Mouse (Mus musculus): ENCODE measurements around the gene Zfp260. TPM values are rescaled to one million over a fixed set of nuclear protein-coding genes. Genes with fewer than 3 reads are reported as not detected.
"Not testable (repeated sequence)": the region's sequence is repeated elsewhere in the genome, so short reads cannot be mapped to it uniquely, and the experiment has no call there.

The Zfp260 gene
- total RNA-seq (2021): 10 to 100 TPM; 52.5 to 65.2 TPM
- long read RNA-seq, experiment 1, full-length matches to known transcripts: 38 of 44 reads
- long read RNA-seq, experiment 1, partial matches to known transcripts: 1 of 44 reads
- long read RNA-seq, experiment 1, other reads (novel, unspliced or antisense): 5 of 44 reads
- long read RNA-seq, experiment 2, full-length matches to known transcripts: 41 of 51 reads
- long read RNA-seq, experiment 2, partial matches to known transcripts: 4 of 51 reads
- long read RNA-seq, experiment 2, other reads (novel, unspliced or antisense): 6 of 51 reads

DNA sequence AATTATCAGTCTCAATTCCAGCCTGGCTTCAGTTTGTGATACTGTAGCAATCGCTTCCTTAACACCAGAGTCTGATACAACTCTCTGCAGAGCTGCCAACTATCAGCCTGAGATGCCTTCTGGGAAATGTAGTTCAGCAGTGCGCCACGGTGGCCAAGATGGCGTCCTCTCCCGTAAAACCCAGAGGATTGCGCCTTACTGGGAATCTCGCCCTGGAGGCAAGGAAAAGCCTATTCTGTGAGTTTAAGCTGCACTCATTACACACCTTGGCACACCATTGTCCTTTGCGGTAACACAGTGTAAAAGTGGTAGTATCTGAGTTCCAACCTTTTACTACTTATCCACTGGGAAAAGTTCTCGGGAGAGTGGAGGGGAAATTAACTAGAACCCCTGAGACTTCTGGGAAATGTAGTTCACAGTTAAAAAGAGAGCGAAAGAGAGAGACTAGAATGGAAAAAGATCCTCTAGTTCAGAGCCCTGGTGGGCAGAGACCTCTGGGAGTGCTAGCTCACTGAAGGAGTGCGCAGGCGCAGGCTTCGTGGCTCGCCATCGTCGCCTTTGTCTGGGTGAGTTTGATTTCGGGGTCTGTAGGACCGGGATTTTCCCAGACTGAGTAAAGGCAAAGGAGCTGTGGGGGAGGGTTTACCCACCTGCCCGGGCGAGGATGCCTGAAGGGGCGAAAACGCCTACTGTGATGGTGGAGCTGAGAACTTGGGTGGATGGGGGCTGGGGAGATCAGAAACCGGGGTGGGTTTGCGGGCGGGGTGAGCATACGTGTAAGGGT lies at the start of gene Zfp260:
Gene Zfp260 (plus strand): TSS at position 132 of the 784 bp plus-strand sequence.
- DNase-seq (ENCODE audit: low spot score in 2 of 2): peak; percentile 64 to 89

DNA sequence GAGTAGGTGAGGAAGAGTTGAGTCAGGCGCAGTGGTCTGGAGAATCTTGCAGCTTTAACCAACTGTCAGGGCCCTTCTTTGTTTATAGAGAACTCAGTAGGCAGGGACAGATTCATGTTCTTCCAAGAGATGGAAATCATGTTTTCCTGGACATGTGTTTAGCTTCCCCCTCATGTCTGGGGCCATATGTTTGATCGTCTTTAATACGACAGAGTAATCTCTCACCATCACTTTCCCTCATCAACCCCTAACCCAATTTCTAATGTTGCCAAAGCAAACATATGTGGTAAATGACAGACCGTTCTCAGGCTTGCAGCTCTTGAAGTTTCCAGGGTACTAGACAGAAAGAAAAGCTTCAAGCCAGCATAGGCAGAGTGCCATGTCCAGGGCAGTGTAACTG lies 46.5 kb upstream of the Zfp260 start:
- DNase-seq (ENCODE audit: low spot score in 2 of 2): no peak

DNA sequence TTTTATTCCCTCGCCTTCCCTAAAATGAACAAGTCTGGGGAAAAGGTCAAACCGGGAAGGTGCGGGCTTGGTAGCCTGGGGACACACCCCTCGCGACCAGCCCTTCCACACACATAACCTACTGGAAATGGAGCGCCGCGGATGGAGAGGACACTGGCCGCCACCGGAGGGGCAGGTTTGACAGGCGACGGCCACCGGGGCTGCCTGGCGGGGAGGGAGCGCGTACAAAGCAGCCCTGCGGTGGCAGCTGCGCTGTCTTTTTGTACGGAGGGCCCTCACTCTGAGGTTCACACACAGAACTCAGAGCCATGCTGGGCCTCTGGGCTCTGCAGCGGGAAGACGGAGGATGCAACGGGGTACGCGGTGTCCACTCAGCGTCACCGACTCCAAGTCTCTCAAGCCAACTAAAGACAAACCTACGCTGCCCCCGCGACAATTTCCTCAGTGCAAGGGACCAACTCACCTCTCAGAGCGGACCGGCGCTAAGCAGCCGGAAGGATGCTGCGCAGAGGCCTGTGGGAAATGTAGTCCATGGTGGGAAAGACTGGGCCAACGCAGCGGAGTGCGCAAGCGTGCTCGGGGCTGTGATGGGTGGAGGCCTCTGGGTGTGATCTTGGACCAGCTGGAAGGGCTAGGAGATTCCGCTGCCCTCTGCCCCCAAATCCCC lies 43.6 kb upstream of the Zfp260 start, which contains the start of gene Zfp14:
Gene Zfp14 (minus strand): TSS at position 499 of the 667 bp plus-strand sequence.
- DNase-seq (ENCODE audit: low spot score in 2 of 2): peak; percentile 64 to 86

DNA sequence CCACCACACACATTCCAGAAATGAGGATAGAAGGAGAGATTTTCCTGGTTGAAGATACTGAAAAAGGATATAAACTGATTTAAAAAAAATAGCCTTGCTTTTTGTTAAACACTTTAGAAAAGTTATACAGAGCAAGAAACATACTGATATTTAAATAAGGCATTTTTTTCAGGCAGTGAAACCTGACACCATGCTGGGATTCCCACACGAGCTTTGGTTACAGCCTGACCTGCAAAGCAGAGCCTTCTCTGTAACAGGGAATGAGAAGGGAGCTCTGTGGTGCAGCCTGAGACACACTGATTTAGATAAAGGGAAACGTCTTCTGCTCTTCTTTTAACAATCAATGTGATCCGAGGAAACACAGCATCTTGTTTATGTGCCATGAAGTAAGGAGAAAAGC lies 41.0 kb upstream of the Zfp260 start:
- no peak for DNase-seq (ENCODE audit: low spot score in 2 of 2)

DNA sequence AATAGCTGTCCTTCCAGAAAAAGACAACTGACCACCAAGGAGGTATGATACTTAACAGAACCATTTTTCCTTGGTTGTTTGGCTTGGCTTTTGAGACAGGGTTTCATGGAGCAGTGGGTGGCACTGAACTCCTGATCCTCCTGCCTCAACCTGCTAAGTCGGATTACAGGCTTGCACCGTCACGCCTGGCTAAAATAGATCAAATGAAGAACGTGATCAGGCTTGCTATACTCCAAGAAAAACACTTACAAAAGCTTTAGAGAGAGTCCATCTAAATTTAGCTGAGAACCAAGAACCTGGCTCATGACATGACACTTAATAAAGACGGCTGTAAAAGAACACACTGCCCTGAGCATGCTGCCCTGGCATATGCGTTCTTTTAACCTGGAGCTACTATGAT lies 34.2 kb upstream of the Zfp260 start:
- DNase-seq (ENCODE audit: low spot score in 2 of 2): no peak

GRCm38 (mm10) chr7:30062478-30062877 lies 32.1 kb upstream of the Zfp260 start:
- DNase-seq (ENCODE audit: low spot score in 2 of 2): no peak

DNA sequence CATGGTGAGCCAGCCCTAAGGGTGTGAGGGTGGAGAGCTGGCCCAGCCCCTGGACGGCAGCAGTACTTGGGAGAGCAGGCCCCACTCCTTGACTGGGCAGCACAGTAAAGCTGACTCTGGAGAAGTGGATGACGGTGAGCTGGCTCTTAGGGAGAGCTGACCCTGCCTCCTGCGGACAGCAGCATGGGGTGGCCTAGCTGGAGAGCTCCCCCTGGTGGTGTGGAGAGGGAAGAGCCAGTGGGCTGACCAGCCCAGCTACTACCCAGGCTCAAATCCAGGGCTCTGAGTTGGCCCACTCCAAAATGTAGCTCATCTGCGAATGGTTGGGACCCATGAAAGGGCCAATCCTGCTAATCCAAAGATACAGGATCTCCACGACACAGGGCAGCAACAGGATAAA lies 30.0 kb upstream of the Zfp260 start:
- no peak for DNase-seq (ENCODE audit: low spot score in 2 of 2)

GRCm38 (mm10) chr7:30072146-30073028 lies 22.2 kb upstream of the Zfp260 start, which contains the start of gene Zfp82:
Gene Zfp82 (minus strand): TSS chr7:30072900.
- peak; percentile 64 to 81 for DNase-seq (ENCODE audit: low spot score in 2 of 2)

DNA sequence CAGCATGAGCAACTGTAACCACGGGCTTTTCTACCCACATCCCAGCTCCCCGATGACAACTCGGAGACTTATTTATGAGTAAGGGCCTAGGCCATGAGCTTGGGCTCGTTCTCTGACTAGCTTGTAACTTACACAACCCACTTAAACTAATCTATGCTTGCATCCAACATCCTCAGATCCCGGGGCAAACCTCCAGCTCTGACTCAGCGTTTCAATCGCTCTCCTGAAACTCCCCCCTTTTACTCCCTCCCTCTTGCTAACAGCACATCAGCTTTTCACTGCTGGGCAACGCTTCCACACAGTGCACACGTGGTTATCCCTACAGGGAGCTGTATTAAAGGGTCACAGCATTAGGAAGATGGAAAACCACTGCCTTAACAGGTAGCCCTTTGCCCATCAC lies 8.1 kb upstream of the Zfp260 start:
- peak in 1 of 2 experiments; percentile 18 for DNase-seq (ENCODE audit: low spot score in 2 of 2)

DNA sequence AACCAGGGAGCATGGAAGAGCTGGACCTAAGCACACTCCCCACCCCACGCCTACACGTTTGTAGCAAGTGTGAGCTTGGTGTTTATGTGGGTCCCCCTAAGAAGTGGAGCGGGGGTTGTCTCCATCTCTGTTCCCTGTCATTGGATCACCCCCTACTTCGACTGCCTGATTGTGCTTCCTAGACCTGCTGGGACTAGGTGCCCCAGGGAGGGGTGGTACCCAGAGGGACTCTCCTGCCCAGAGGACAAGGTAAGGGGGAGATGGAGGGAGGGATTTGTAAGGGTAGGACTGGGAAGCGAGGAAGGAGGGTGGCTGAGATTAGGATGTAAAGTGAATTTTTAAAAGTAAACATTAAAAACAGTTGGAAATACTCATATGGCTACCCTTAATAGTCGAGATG lies 5.2 kb upstream of the Zfp260 start:
- DNase-seq (ENCODE audit: low spot score in 2 of 2): no peak

DNA sequence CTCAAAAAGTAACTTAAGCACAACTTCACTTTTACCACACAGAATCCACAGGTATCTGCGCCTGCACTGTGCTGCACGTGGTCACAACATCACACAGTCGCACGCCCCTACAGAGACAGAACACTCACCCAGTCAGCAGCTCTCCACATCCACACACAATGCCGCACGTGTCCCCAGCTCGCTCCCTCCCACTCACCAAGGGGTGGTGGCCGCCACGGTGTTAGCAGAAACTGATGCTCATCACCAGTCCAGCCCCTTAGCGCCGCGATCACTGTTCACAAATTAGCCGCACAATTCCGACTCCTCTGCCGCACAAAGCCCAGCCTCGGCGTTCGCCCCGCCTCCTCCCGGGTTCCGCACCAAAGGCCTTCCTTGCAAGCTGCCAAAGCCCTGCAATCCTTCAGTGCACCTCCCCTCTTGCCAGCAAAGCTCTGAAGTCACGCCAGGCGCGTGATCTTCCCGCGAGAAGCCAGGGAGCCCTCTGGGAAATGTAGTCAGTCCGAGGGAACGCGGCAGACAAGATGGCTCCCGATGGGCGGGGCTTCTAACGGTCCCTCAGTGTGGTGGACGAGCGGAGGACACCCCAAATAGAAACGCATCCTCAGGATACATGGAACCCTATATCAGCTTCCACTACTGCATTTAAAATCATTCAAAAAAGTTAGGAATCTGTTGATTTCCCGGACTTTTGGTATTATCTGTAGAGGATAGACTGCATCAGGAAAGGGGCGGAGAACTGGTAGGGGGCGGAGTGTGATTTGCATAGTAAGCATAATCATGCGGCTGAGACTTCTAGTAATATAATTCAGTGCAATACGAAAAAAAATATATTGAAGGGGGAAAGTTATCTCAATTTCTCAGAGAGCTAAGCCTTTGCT lies 4.2 kb upstream of the Zfp260 start, which contains the start of the genes Gm26920 and Zfp566:
Gene Gm26920 (minus strand): TSS at position 319 of the 878 bp plus-strand sequence.
Gene Zfp566 (minus strand): TSS at position 436 of the 878 bp plus-strand sequence.
- peak; percentile 90 to 95 for DNase-seq (ENCODE audit: low spot score in 2 of 2)

DNA sequence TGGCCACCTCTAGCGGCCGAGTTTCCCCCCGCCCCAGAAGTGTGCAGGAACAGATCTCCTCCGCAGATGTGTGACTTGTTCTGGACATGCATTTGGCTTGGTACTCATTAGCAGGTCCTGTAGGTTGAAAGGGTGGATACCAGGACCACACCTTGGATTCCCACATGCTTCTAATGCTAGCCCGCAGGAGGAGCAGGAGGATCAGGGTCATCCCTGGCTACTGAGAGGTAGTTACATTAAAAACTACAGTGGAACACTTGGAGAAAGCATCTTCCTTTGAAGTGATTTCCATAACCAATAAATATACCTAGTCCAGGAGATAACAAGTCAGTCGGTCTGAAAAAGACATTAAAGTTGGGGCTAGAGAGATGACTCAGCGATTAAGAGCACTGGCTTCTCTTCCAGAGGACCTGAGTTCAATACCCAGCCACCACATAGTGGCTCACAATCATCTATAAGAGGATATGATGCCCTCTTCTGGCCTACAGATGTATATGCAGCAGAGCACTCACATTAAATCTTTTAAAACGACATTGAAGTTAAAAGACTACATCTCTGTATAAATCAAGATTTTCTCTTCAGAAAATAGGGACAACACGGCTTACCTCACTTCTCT lies 3.5 kb upstream of the Zfp260 start:
- no peak for DNase-seq (ENCODE audit: low spot score in 2 of 2)

GRCm38 (mm10) chr7:30092666-30093065 lies 1.9 kb upstream of the Zfp260 start:
- DNase-seq (ENCODE audit: low spot score in 2 of 2): no peak

DNA sequence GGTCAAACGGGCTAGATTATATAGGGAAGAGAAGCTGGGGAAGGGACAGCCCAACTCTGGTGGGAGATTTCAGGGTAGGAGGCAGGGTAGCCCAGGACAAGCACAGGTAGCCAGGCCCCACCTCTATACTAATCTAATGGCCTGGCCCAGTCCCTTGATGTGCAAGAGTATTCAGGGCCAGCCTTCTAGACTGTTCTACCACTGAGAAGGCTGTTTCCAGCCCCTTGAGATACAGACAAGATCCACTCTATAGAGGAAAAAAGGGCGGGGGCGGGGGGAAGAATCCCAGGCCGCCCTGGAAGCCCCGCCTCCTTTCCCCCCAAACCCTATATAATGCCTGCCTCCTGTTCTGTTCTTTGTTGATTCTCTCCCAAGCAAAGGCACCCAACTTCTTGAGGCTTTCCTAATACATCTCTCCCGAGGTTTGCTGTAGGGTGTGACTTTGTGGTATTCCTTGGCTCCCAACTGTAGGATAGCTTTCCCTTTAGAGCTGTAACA lies 610 bp upstream of the Zfp260 start:
- no peak for DNase-seq (ENCODE audit: low spot score in 2 of 2)

DNA sequence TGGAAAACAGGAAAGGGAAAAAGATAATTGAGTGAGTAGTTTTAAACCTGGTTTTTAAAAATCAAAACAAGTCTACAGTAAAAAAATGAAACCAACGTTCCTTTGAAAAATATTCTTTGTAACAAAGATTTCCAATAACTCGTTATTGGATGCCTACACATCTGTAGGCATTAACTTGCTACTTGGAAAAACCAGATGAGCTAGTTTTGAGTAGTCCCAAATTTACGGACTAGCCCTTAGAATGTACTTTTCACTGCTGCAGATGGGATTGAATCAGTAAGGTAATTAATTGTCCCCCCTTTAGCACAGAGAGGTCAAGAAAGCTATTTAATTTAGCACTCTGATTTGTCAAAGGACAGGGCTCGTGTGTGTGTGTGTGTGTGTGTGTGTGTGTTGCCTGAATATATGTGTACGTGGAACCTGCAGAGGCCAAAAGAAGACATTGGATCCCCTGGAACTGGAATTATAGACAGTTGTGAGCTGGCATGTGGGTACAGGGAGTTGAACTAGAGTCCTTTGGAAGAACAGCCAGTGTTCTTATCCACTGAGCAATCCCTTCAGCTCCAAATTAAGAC lies 1.1 kb downstream of the Zfp260 start:
- DNase-seq (ENCODE audit: low spot score in 2 of 2): no peak

GRCm38 (mm10) chr7:30099297-30099696 lies 4.7 kb downstream of the Zfp260 start:
- DNase-seq (ENCODE audit: low spot score in 2 of 2): no peak

DNA sequence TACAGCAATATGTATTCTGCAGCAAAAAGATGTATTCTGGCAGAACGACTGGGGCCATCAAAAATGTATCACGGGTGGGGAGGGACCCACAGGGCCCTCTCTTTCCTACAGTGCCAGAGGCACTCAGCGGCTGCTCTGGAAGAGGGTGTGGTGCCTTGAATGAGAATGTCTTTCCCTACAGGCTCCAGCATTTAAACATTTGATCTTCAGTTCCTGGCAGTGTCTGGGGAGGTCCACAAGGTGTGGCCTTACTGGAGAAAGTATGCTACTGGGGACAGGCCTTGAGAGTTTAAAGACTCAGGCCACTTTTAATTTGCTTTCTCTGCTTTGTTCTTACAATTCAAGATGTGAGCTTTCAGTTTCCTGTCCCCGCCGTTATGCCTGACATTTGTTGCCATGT lies 21.5 kb downstream of the Zfp260 start:
- DNase-seq (ENCODE audit: low spot score in 2 of 2): no peak

DNA sequence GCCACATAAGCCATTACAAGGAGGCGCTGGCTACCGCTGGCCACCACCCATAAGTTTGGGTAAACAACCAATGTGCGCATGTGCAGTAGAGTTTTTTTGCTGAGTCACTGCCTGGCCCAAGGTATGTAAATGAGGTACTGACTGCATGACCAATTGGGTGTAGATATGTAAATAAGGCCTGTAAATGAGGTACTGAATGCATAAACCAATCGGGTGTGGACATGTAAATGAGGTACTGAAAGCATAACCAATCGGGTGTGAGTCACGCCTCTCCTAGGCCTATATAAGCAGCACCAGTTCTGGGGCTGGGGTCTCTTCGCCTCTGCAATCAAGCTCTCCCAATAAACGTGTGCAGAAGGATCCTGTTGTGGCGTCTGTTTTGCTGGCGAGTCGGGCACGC lies 23.4 kb downstream of the Zfp260 start:
- not testable (repeated sequence) for DNase-seq (ENCODE audit: low spot score in 2 of 2)

All from gastrocnemius, postnatal 4 days (tissue).